Mouse (Mus musculus) cerebellum, adult 2 months (tissue): ENCODE results near the gene Ltb4r1. TPM values are rescaled to one million over a fixed set of nuclear protein-coding genes. Genes with fewer than 3 reads are reported as not detected.

ENCODE experiments used
- DNase-seq, 2 experiments: peaks; one replicate each; pipeline ENCODE4 v3.0.0; 2021
- H3K27ac ChIP-seq: fragments of 200-500 bp; 2 replicates; pipeline ENCODE4 v1.5.1; 2012; ENCODE audit warnings: low read length, control low read depth, inconsistent platforms; ENCODE audit not compliant: insufficient read depth
- H3K27me3 ChIP-seq: fragments of 200-500 bp; 2 replicates; pipeline ENCODE4 v1.6.1; 2012; ENCODE audit warnings: inconsistent platforms, mild to moderate bottlenecking, low read length, moderate library complexity; ENCODE audit not compliant: control insufficient read depth, insufficient read depth
- H3K4me1 ChIP-seq: fragments of 200-500 bp; 2 replicates; pipeline ENCODE4 v1.6.1; 2011; ENCODE audit warnings: low read length; ENCODE audit not compliant: control insufficient read depth, insufficient read depth
- H3K4me3 ChIP-seq: fragments of 200-500 bp; replicated peaks from 2 replicates; pipeline ENCODE3; 2011; ENCODE audit warnings: mild to moderate bottlenecking, low read depth, low read length, control low read depth; ENCODE audit not compliant: insufficient read depth
- CTCF ChIP-seq: fragments of 200-500 bp; IDR thresholded peaks from 2 replicates; pipeline ENCODE4 v1.5.1; 2011; ENCODE audit warnings: low read depth, mild to moderate bottlenecking, control low read depth, low read length, moderate library complexity, borderline replicate concordance; ENCODE audit not compliant: insufficient read depth
- POLR2A ChIP-seq: fragments of 200-500 bp; IDR thresholded peaks from 2 replicates; pipeline ENCODE4 v1.6.1; 2011; ENCODE audit warnings: low read length, control low read depth, borderline replicate concordance; ENCODE audit not compliant: insufficient read depth
- WGBS: fragments of 180-500 bp; shearing (Covaris S2); methylation state at CpG from one replicate; pipeline ENCODE4 v1.1.7; 2018; 5-methylcytosine and 5-hydroxymethylcytosine counted together
- polyA plus RNA-seq: library from polyadenylated mRNA; depleted of rRNA; stranded (reverse); fragments of >200 nt; gene quantifications from 2 replicates; pipeline ENCODE4 v1.2.3, GENCODE M21; 2012

The Ltb4r1 gene
- polyA plus RNA-seq, 1 experiment: 0.36 TPM

DNA sequence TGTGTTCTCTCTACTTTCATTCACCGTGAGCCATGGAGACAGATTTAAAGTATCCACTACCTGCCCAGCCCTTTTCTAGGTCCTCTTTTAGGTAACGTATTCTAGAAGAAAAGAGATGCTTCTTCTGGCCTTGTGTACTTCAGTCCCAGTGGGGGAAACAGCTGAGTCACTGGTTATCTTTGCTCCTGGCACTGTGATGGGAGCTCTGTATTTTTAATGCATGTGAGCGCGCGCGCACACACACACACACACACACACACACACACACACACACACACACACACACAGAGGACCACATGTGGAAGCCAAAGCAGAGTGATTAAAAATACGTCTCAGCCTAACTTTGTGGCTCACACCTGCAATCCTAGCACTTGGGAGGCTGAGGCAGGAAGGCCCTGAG is 42.3 kb upstream of the Ltb4r1 start:
- no peaks in the 10 kb centered on the region for H3K27me3 ChIP-seq
- no peak for TF ChIP-seq CTCF
- TF ChIP-seq POLR2A: no peak
- 89% methylated on average over 7 of the region's 7 CpGs for WGBS
- DNase-seq: no peak
- H3K27ac ChIP-seq: no peak overlapping the region
- H3K4me3 ChIP-seq: no peak overlapping the region
- peaks cover 4% of the 10 kb centered on the region; the same call in 1 of the 2 replicates for H3K4me1 ChIP-seq

DNA sequence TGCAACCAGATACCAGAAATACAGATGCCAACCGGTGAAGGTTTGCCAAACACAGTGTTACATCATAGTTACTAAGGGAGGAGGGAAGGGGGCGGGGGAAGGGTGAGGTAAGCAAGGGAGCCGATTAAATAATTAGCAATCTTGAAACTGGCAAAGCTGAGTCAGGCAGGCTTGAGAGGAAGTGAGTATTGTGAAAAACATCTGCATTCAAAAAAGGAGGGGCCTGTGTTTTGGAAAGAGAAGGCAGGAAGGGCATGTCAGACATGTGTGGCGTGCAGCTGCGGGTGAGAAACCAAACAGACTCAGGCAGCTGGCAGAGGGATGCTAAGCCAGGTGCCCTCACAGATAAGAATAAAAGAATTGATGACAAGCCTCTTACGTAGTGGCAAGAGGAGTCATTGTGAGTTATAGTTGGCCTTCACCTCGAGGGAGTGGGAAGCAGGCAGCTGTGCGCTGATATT is 41.3 kb upstream of the Ltb4r1 start:
- 70% methylated on average over 8 of the region's 8 CpGs for WGBS
- no peak overlapping the region for H3K27ac ChIP-seq
- no peak for TF ChIP-seq CTCF
- TF ChIP-seq POLR2A: no peak
- no peaks in the 10 kb centered on the region for H3K27me3 ChIP-seq
- H3K4me3 ChIP-seq: no peak overlapping the region
- no peak for DNase-seq
- H3K4me1 ChIP-seq: peaks cover 4% of the 10 kb centered on the region; the same call in 1 of the 2 replicates

DNA sequence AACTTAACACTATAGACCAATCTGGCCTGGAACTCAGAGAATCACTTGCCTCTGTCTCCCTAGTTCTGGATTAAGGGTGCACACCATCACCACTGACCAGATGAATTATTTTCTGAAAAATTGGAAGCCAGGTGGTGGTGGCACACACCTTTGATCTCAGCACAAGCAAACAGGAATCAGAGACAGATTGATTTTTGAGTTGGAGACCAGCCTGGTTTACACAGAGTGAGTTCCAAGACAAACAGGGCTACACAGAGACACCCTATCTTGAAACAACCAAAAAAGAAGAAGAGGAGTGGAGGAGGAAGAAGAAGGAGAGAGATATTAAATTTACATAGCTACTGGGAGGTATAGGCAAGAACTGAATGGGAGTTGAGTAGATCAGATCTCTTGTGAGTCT is 39.5 kb upstream of the Ltb4r1 start:
- no peak for DNase-seq
- Histone ChIP-seq H3K27me3 (no peaks in the 10 kb centered on the region), H3K4me3 (no peak overlapping the region), H3K4me1 (peaks cover under 1% of the 10 kb centered on the region; the same call in 1 of the 2 replicates), H3K27ac (no peak overlapping the region)
- TF ChIP-seq POLR2A (no peak), CTCF (no peak)

DNA sequence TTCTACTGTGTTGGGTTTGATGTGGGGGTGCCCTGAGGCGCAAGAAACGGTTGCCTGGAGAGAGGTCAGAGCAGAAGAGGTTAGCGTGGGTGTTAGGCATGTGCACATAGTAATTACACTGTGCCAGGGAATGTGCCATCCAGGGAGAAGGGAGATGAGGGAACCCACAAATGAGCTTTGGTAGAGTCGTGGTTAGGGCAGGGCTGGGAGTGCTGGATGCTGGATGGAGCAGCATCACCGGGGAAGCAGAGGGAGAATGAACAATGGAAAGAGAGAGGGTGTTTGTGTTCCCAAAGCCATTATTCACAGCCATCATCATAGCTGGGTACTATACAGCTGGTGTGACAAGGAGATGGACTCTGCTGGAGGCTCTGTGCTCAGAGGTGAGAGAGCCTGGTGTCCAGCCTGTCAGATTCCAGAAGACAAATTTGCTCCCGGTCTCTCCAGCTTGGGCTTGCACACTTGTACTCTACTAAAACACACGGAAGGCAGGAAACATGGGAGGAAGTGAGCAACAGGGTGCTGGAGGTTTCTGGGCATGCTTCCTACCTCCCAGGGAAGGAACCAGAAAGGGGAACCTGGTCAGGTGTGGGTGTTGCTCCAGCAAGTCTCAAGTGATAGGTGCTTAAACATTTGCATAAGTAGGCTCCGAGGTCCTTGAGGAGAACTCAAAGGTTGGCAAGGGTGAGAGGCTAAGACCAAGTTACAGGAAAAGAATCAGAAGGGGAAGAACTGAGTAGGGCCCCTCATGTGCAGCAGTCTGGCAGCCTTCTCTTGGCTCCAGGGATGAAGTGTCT is 37.7 kb upstream of the Ltb4r1 start:
- Histone ChIP-seq H3K4me3 (no peak overlapping the region), H3K27ac (no peak overlapping the region), H3K27me3 (no peaks in the 10 kb centered on the region), H3K4me1 (no peaks in the 10 kb centered on the region)
- no peak for TF ChIP-seq CTCF
- TF ChIP-seq POLR2A: no peak
- no peak for DNase-seq
- WGBS: 61% methylated on average over 8 of the region's 8 CpGs

DNA sequence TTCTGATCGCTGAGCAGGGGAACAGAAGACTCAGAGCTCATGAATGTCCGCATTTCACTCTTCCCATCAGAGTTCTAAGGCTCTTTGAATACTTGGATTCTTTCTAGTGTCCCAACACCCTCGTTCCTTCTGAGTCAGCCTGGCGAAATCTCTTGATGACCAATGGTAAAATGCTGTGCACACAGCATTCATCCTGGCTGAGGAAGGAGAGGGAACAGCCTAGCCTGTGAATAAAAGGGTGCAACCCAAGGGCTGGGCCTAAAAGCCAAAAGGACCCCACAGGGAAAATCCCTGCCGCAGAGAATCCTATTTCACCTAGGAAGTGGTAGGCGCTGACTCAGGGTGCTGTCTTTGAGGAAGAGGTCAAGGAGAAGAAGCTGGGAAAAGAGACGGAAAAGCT is 35.6 kb upstream of the Ltb4r1 start:
- no peak for DNase-seq
- Histone ChIP-seq H3K27ac (no peak overlapping the region), H3K4me3 (no peak overlapping the region), H3K27me3 (no peaks in the 10 kb centered on the region), H3K4me1 (no peaks in the 10 kb centered on the region)
- WGBS: 21% methylated on average over 7 of the region's 7 CpGs
- TF ChIP-seq CTCF: no peak
- TF ChIP-seq POLR2A: no peak

DNA sequence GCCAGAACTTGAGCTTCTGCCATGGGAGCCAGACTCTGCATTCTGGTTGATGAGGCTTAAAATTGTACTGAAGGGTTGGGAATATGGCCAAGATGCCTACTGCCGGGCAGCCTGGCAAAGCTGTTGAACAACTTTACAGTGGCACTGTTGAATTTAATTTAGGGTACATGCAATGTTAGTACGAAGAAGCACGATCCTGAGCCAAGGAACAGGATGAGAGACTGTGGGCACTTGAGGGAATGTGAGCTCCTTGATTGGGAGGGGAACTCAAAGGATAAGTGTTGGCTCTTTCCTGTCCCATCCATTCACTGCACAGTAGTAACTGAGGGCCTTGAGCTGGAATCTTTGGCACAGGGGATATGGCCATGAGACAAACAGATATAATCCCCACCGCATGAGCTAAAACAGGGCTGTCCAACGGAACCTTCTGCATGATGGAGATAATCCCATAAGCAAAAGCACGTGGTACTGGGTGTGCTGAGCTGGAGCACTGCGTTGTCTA is 35.2 kb upstream of the Ltb4r1 start:
- H3K4me1 ChIP-seq: no peaks in the 10 kb centered on the region
- peak in 1 of 2 experiments; percentile 31 for DNase-seq
- TF ChIP-seq POLR2A (no peak), CTCF (no peak)
- H3K27me3 ChIP-seq: no peaks in the 10 kb centered on the region
- WGBS: 7% methylated on average over 7 of the region's 7 CpGs
- 0 out of 2 replicates have a peak overlapping the region, but pooled peaks have one; percentile 28 for H3K27ac ChIP-seq
- no peak overlapping the region for H3K4me3 ChIP-seq

DNA sequence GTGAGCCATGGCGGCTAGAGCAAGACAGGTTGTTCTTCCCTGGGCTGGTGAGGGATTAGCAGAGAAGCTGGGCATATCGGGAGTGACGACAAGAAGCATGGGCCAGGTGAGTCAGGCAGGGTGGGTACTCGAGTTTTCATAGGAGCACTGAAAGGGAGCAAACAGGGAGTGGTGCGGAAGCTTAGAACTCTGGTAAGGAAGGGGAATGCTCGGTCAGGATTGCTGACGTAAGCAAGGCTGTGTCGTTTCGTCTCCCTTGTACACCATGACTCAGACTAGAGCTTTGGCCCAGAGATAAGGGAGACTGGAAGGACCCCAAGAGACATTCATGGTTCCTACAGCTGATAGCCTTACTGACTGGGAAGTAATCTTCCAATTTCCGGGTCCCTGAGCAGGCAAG is 31.9 kb upstream of the Ltb4r1 start:
- Histone ChIP-seq H3K27ac (no peak overlapping the region), H3K27me3 (no peaks in the 10 kb centered on the region), H3K4me3 (no peak overlapping the region), H3K4me1 (no peaks in the 10 kb centered on the region)
- no peak for DNase-seq
- 79% methylated on average over 10 of the region's 10 CpGs for WGBS
- no peak for TF ChIP-seq CTCF
- no peak for TF ChIP-seq POLR2A

DNA sequence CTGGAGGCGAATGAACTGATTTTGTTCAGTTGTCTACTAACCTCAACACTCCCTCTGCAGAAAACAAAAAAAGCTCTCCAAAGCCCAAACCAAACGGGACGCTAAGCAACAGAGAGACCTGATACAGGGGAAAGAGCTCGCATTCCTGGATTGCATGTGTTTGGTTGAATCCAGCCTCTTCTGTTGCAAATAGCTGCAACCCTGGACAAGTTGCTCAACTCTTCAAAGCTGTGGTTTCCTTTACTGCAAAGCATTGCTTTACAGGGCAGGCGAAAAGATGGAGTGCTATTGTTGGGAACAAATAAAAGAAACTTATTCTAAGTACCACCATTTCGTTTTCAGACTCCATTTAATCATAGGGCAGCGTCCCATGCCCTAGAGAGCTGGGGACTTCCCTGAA is 30.9 kb upstream of the Ltb4r1 start:
- Histone ChIP-seq H3K27me3 (no peaks in the 10 kb centered on the region), H3K4me3 (no peak overlapping the region), H3K27ac (no peak overlapping the region), H3K4me1 (no peaks in the 10 kb centered on the region)
- DNase-seq: no peak
- no peak for TF ChIP-seq POLR2A
- no peak for TF ChIP-seq CTCF
- WGBS: 81% methylated on average over 7 of the region's 7 CpGs
